Mouse (Mus musculus): ENCODE measurements around the gene Csf3.
"Not testable (repeated sequence)": the region's sequence is repeated elsewhere in the genome, so short reads cannot be mapped to it uniquely, and the experiment has no call there.

Csf3 gene

GRCm38 (mm10) chr11:98701213-98701670, at the start of gene Csf3:
Csf3 (plus strand) TSS chr11:98701263.
- DNase-seq (ENCODE audit: low spot score), result no peak

- peak; percentile 34 for DNase-seq (ENCODE audit: low spot score)
Measured at GRCm38 (mm10) chr11:98655076-98655475, 46.0 kb upstream of the Csf3 start.

DNA sequence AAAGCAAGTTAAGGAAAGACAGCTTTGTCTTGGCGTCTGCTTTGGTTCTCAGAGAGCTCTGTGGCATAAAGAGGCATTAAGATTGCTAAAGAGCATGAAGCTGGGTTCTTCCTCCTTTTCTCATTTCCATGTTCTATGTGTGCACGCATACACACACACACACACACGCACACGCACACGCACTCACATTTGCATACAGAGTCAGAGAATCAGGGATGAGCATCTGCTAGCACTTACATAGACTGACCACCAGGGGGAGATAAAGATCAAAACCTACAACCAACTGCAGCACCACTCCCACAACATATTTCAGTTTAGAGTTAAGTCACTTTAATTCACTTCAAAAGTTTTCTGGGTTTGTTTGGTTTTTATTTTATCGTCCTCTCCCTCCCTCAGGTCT, 40.5 kb upstream of the Csf3 start:
- peak; percentile 22 for DNase-seq (ENCODE audit: low spot score)

- no peak for DNase-seq (ENCODE audit: low spot score)
Measured at GRCm38 (mm10) chr11:98664091-98664490, 37.0 kb upstream of the Csf3 start, which contains the start of gene Gsdma. Gsdma (plus strand) TSS chr11:98664351.

- DNase-seq (ENCODE audit: low spot score), result no peak
Measured at GRCm38 (mm10) chr11:98668984-98669383, 32.1 kb upstream of the Csf3 start.

- DNase-seq (ENCODE audit: low spot score), result no peak
Measured at GRCm38 (mm10) chr11:98671284-98671815, 29.7 kb upstream of the Csf3 start.

GRCm38 (mm10) chr11:98671857-98672256, 29.2 kb upstream of the Csf3 start:
- DNase-seq (ENCODE audit: low spot score), result no peak

DNA sequence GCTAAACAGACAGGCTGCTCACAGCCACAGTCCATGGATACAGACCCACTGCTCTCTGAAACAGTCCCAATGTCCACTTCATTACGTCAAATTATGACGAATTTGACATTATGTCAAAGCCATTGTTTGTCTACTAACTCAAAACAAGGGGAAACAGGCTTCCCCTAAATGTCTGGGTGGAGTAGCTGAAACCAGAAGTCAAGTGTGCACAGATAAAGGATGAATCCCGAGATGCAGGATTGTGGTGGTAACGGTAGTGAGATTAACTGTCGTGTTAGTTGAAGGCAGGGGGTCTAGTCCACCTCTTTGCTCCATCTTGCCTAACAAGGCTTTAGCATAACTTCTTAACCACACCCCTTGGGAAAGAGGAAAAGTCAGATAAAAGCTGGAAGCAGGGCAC, 28.6 kb upstream of the Csf3 start:
- DNase-seq (ENCODE audit: low spot score), result no peak

DNA sequence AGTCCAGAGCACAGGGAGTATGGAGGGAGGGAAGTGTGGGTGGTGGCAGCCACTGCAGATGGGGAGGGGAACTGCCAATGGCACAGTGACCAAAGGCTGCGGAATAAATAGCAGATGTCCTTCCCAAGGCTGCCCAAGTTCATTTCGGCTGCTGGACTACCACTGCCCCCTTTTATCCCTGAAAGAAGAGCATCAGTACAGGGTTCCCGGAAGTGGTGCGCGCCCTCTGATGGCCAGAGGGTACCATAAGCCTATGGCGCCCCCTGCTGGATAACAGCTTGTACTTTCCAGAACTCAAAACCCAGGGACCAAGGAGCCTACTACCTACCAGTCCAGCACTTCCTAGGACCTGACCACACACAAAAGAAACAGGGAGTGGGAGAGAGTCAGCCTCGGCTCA, 27.9 kb upstream of the Csf3 start:
- DNase-seq (ENCODE audit: low spot score), result peak; percentile 49

- DNase-seq (ENCODE audit: low spot score), result no peak
Measured at GRCm38 (mm10) chr11:98675829-98676363, 25.2 kb upstream of the Csf3 start.

- no peak for DNase-seq (ENCODE audit: low spot score)
Measured at GRCm38 (mm10) chr11:98680023-98680422, 21.0 kb upstream of the Csf3 start.

DNA sequence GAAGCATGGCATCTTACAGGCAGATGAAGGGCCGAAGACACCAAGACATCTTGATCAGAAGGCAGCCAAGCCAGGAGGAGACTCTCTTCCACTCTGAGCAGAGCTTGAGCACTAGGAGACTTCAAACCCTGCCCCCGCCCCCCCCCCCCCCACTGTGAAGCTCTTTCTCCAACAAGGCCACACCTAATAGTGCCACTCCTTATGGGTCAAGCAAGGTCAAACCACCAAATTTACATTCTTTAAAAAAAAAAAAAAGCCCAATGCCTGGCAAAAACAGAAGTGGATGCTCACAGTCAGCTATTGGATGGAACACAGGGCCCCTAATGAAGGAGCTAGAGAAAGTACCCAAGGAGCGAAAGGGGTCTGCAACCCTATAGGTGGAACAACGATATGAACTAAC, 20.5 kb upstream of the Csf3 start:
- DNase-seq (ENCODE audit: low spot score), result not testable (repeated sequence)

DNA sequence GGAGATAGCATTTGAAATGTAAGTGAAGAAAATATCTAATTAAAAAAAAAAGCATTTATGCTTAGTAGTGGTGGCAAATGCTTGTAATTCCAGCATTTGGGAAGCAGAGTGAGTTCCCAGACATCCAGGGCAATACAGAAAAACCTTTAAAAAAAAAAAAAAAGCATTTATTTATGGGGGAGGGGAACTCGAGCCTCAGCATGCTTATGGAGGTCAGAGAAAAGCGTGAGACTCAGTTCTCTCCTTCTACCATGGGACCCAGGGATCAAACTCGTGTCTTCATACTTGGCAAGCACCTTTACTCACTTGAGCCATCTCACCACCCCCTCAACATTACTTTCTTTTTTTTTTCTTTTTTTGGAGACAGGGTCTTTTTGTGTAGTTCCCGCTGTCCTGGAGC, 19.9 kb upstream of the Csf3 start:
- no peak for DNase-seq (ENCODE audit: low spot score)

DNA sequence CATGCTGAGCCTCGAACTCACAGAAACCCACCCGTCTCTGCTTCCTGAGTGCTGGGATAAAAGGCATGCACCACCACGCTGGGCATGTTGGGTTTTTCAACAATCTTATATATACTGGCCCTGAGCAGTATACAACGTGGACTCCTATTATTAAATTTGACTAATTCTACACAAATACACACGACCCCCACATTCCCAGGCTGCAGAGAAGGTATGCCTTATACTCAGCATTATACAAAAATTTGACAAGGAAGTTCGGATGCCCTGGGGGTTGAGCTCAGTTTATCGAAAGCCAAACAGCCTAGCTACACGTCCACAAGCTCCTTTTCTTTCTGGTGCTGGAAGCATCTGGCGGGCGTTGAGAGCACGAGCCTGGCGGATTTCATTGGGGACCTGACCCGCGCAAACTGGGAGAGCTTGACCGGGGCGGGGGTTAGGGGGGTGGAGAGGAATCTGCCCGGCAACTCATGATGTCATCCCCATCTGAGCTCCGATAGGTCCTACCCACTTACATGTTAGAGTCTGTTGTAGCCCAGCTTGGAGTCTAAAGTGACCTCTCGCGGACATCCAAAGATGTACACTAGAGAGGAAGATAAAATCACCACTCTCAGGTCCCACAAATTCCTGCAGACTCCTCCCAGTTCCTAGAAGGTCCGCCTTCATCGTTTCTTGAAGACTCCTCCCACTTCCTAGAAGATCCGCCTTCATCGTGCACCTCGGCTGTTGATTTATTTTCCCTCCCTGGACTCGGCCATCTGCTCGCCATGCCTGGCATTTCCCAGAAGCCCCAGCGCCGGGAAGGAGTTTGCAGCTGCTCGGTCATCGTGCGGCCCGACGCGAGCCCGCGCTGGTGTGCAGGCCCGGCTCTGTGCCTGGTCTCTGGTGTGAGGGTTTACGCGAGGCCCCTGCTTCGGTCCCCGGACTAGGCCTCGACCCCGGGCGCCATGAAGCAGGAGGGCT, 19.0 kb upstream of the Csf3 start, which contains the start of gene Psmd3:
TSS of gene Psmd3 (plus strand) at position 769 of the 960 bp plus-strand sequence.
- peak; percentile 98 for DNase-seq (ENCODE audit: low spot score)

DNA sequence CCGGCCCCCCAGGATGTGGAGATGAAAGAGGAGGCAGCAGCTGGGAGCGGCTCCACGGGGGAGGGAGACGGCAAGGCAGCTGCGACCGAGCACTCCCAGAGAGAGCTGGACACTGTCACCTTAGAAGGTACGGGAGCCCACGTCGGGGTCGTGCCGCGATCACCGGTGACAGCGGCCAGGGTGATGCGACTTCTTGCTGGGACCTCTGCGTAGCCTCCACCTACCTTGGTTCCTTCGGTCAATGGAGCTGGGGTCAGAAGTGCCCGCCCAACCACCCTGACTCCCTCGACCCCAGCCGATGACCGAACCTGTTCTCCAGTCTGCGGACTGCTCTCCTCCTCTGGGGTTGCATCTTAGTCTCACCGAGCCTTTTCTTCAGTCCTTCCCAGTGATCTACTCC, 18.3 kb upstream of the Csf3 start:
- DNase-seq (ENCODE audit: low spot score), result no peak

DNA sequence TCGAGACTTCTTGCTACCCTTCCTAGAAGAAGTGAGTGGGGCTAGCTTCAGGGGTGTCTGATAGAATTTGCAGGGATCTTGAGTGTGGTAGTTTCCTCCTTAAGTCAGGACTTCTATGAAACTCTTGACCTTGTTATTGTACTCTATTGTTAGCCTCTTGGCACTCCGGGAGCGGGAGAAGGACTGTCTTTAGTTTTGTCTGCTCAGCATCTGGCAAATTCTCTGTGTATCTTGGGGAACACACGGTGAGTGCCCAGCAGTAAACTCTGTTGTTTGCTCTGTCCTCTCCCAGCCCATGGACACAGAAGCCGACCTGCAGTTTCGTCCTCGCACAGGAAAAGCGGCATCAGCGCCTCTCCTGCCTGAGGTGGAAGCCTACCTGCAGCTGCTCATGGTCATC, 15.4 kb upstream of the Csf3 start:
- DNase-seq (ENCODE audit: low spot score), result no peak

- DNase-seq (ENCODE audit: low spot score), result no peak
Measured at GRCm38 (mm10) chr11:98686976-98687375, 14.1 kb upstream of the Csf3 start.

GRCm38 (mm10) chr11:98688009-98688408, 13.1 kb upstream of the Csf3 start:
- DNase-seq (ENCODE audit: low spot score), result no peak

DNA sequence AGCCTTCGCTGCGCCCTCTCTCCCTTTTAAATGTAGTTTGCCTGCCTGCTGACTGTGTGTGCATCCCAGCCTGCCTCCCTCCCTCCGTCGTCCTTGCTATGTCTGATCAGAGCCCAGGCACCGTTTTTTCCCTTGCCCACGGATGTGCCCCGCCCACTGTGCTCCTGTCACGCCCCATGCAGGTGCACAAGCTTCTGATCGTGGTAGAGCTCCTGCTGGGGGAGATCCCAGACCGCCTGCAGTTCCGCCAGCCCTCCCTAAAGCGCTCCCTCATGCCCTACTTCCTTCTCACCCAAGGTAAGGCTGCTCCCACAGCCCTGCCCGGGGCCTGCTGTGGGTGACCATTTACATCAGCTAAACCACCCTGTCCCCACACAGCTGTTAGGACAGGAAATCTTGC, 7.9 kb upstream of the Csf3 start:
- DNase-seq (ENCODE audit: low spot score), result no peak

DNA sequence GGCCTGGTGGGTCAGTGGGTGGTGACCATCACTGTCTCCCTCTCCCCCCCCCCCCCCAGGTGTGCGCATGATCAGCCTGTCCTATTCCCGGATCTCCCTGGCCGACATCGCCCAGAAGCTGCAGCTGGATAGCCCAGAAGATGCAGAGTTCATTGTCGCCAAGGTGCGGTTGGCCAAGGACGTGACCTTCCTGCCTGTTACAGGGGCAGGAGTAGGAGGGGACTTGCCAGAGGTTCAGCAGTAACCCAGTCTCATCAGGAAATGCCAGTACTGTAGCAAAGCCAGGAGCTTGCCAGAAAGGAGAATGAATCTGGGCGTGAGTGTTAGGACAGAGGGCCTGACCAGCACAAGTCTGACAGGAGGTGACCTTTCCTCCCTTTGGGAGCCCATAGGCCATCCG, 7.3 kb upstream of the Csf3 start:
- DNase-seq (ENCODE audit: low spot score), result no peak

- DNase-seq (ENCODE audit: low spot score), result no peak
Measured at GRCm38 (mm10) chr11:98694301-98694700, 6.8 kb upstream of the Csf3 start.

DNA sequence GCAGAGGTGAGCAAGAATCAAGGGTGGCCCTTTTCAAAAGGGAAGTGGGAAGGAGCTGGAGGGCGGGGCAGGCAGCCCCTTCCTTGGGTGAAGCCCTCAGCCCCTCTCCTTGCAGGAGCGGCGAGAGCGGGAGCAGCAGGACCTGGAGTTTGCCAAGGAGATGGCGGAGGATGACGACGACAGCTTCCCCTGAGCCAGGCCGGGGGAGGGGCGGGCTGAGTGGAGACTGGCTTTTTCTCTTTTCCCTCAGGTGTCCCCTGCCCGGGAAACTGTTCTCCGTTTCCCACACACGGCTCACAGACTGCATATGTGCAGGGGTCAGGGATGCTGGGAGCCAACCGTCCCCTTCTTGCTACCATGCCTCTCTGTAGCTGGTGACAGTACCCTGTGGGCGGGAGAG, 5.7 kb upstream of the Csf3 start:
- DNase-seq (ENCODE audit: low spot score), result no peak

Data from ovary, postnatal 14 days (tissue).